18 mouse cellular contexts compared by ENCODE assay signal in the genomic region with DNA sequence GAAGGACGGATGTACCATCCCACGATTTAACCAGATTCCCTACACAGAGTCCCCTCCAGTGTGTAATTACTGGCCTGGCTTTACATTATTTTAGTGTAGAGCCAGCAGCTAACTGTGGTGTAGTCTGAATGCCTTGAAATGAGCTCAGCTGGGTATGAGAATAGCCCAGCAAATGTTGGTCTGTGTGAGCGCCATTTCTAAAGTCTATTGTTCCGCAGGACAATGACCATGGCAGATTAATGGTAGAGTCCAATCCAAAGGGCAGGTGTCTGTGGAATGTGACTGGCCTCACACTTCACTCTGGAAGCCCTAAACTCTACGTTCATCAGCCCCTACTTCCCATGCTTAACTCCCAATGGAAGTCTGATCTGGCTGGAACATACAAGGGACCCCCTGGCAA.
"Had no signal": no experiment of that assay in that cellular context is flagged by ENCODE, and none has a peak within 500 bp of the region (broad histone marks: within the 10 kb centered on the region; RNA-seq: fewer than 3 reads in every experiment).

No protein-coding gene starts in this region.

- H3K36me3 ChIP-seq: limb, embryonic 12.5 days; limb, embryonic 15.5 days; midbrain, embryonic 13.5 days; stomach, embryonic 15.5 days had no signal

- H3K4me3 ChIP-seq: limb, embryonic 12.5 days; limb, embryonic 15.5 days; midbrain, embryonic 13.5 days; stomach, embryonic 15.5 days had no signal

- DNase-seq: kidney, adult 9 months; kidney, postnatal 14 days; kidney, postnatal 4 days; left cerebral cortex, postnatal 4 days; liver, postnatal 0 days; retina, postnatal 1 day; right cerebral cortex, postnatal 25 days; spleen, adult 18-20 months; thymus, postnatal 25 days had no signal

- H3K27ac ChIP-seq: limb, embryonic 12.5 days; limb, embryonic 15.5 days; liver, embryonic 14.5 days; macrophage; midbrain, embryonic 13.5 days; stomach, embryonic 15.5 days had no signal

- H3K9ac ChIP-seq: limb, embryonic 12.5 days; limb, embryonic 15.5 days; liver, embryonic 14.5 days; liver, postnatal 0 days; lung, embryonic 14.5 days; midbrain, embryonic 13.5 days; stomach, embryonic 15.5 days had no signal

- H3K27me3 ChIP-seq: limb, embryonic 12.5 days; limb, embryonic 15.5 days; midbrain, embryonic 13.5 days; stomach, embryonic 15.5 days had no signal

- ATAC-seq: liver, postnatal 0 days; lung, postnatal 0 days; midbrain, embryonic 13.5 days had no signal

- H3K4me2 ChIP-seq: limb, embryonic 12.5 days; limb, embryonic 15.5 days; liver, embryonic 11.5 days; lung, embryonic 14.5 days; midbrain, embryonic 13.5 days; stomach, embryonic 15.5 days had no signal

- H3K4me1 ChIP-seq: limb, embryonic 12.5 days; midbrain, embryonic 13.5 days; stomach, embryonic 15.5 days had no signal

- H3K9me3 ChIP-seq: limb, embryonic 12.5 days; limb, embryonic 15.5 days; midbrain, embryonic 13.5 days; stomach, embryonic 15.5 days had no signal
